Mouse (Mus musculus): ENCODE results near the gene Saa1.

GRCm38 (mm10) chr7:46724396-46724795 lies 18.4 kb downstream of the Saa1 start:
- TF ChIP-seq CTCF (IDR thresholded peaks at IDR 0.05; ENCODE audit: low read depth, low read length), result no peak
- TF ChIP-seq POLR2A (IDR thresholded peaks at IDR 0.05; ENCODE audit: extremely low read depth, insufficient read depth, low read length), result no peak
